Mouse (Mus musculus): ENCODE data around the gene Tnrc6b.

- TF ChIP-seq POLR2AphosphoS5 (IDR thresholded peaks at IDR 0.05; ENCODE audit: insufficient replicate concordance, low read depth, low read length) (no peak), CTCF (IDR thresholded peaks at IDR 0.05; ENCODE audit: low read depth, low read length) (no peak), GATA1 (IDR thresholded peaks at IDR 0.05; ENCODE audit: borderline replicate concordance, low read length) (no peak)
Measured at GRCm38 (mm10) chr15:80861302-80861701, 150.2 kb downstream of the Tnrc6b start.
